Mouse (Mus musculus) c-Kit-negative CD71-positive TER-119-positive erythroid progenitor cells, embryonic 14.5 days (primary cell): Measurements from ENCODE around the gene Slc6a3.

Experiments
- DNase-seq: peaks from one replicate; pipeline ENCODE4 v3.0.0-alpha.2; 2013; ENCODE audit warnings: low read depth, low spot score

Gene Slc6a3

DNA sequence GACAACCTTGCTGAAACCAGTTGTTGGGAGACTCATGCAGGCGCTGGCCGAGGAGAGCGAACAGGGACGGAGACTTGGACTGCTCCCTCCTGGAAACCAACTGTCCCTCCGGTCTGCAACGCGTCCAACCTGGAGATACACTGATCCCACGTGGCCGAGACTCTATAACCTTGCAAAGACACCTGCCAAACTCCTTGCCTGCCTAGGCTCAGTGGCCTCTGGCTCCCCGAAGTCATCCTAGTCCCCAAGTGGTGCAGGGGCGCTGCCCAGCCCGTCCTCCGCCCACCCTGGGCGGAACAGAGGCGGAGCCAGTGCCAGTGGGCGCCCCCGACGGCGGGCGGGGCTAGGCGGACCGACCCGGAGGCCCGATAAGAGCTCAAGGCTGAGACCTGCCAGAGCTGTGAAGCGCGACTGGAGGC is at the start of gene Slc6a3:
TSS of gene Slc6a3 (plus strand) at position 345 of the 419 bp plus-strand sequence.
- peak; percentile 53 for DNase-seq

DNA sequence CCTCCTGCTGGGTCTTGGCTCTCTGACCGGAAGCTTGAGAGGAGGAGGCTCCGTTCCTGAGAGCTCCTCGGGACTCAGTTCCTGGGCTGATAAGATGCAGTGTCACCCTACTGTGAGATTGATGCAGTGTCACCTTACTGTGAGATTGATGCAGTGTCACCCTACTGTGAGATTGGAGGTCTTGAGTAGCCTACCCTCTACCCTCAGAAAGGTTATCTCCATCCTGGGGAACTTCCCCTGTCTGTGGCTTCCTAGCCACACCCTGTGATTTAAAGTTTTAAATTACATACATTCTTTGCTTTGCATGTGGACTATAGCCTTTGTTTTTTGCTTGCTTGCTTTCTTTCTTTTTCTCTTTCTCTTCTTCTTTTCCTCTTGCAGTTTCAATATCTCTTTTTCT is 48.4 kb upstream of the Slc6a3 start:
- DNase-seq: no peak

DNA sequence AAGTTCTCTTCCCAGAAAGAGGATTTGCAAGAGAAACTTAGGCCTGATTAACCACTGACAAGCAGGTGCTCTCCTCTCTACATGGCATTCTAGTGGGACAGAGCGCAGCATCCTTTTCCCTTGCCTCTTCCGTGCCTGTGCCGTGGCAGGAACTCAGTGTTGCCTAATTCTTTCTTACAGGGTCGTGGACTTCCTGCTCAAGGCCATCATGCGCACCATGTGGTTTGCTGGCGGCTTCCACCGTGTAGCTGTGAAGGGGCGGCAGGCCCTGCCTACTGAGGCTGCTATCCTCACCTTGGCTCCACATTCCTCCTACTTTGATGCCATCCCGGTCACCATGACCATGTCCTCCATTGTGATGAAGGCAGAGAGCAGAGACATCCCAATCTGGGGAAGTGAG is 47.8 kb upstream of the Slc6a3 start:
- no peak for DNase-seq

DNA sequence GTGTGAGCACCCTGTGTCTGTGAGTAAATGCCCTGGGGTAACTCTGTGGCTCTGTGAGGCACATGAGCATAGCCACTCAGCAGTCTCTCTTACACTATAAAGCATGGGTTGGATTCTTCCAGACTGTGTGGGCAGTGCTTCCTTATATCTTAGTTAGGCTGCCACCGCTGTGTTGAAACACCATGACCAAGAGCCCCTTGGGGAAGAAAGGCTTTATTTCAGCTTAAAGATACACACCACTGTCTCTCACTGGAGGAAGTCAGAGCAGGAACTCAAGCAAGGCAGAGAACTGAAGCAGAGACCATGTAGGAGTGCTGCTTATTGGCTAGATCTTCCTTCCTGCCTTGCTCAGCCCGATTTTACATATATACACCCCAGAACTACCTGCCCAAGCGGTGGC is 46.6 kb upstream of the Slc6a3 start:
- DNase-seq: no peak

DNA sequence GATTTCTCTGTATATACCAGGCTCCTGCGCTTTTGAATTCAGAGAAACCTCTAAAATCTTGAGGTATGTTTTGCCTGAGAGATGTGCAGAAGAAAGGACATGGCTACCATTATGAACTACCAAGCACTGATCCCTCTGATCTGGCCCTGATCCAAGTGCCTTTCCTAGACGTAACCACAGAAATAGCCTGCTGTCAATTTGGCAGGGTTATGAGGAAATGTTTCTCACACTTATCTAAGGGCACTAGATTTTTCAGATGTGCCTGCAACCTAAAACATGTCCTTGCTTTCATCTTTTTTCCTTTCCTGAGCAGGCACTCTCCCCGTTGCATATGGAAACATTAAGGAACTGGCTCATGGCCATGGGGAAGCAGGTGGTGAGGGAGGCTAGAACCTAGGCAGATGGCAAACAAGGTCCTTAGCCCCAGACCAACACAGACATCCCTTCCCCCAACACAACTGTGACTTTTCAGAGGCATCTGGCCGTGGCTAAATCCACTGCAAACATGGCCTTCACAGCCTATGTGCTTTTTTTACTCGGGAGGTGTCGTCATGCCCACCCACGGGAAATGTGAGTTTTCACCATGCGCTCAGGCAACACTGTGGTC is 45.9 kb upstream of the Slc6a3 start:
- no peak for DNase-seq

DNA sequence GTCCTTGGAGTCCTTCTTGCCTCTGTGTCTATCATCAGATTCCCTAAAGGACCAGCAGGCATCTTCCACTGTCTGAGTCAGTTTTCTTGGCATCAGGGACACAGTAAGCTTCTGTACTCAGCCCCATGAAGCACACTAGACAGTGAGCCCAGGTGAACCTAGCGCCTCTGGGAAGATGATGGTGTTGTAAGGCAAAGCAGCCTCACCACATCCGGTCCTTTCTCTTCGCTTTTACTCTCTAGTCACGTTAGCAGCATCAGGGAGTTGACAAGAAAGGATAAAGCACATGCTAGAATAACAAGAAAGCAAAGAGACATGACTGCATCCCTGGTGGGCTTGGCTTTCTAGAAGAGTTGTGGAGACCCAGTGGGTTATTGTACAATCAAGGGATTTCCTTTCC is 43.4 kb upstream of the Slc6a3 start:
- DNase-seq: no peak

DNA sequence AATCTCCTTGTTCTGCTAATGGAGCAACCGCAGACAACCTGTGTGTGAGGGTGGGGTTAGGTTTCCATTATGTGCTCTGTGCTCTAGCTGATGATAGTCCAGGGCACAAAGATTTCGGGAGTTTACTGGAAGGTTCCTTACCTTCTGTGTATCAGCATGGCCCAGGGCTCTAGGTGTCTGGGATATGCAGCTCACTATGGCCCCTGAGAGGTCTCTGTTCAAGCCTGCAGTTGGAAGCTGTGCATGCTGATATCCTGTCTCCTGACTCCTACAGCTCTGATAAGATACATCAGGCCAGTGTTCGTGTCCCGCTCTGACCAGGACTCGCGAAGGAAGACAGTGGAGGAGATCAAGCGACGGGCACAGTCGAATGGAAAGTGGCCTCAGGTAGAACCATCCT is 42.0 kb upstream of the Slc6a3 start:
- DNase-seq: no peak

DNA sequence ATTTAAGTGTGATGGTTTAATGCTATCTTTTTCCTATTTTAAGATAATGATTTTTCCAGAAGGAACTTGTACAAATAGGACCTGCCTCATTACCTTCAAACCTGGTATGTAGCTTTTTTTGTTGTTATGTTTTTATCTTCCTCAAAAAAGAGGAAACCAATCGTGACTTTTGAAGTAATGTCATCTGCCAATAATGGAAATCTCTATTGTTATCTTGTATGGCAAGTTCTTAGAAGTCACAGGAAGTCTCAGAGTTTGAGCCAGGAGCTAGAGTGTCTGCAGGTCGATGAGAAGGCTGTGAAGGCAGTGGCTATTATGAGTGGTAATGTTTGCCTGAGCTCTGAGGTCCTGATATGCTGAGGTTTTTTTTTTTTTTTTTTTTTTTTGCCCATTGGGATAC is 40.4 kb upstream of the Slc6a3 start:
- no peak for DNase-seq

DNA sequence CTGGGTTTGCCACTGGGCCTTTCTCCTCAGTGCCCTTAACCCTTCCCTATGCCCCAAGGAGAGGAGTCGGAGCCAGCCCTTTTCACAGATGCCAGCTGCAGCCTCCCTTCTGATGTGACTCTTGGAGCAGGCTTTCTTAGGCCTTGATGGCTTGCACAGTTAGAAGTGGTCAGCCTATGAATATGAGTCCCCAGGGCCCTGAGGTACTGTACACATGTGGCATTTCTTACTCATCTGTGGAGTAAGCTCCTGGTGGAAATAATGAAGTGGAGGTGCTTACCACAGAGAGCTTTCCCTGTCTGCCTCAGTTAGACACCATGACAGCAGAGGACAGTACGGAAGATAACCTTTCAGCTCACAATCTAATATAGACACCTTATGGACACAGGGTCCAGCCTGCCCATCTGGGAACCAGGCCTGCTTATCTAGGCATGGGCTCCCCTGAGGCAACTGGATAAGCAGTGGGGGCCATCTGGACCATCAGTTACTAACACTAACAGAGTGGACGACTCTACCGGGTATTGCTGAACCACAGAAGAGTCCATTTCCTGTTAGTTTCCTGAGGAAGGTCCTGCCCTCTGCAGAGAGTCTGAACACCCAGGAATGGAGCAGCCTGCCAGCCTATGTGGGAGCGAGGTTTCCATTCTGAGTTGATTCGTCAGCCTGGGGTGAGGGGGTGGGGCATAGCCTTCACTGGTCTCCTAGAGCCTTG is 36.5 kb upstream of the Slc6a3 start:
- DNase-seq: peak; percentile 64

DNA sequence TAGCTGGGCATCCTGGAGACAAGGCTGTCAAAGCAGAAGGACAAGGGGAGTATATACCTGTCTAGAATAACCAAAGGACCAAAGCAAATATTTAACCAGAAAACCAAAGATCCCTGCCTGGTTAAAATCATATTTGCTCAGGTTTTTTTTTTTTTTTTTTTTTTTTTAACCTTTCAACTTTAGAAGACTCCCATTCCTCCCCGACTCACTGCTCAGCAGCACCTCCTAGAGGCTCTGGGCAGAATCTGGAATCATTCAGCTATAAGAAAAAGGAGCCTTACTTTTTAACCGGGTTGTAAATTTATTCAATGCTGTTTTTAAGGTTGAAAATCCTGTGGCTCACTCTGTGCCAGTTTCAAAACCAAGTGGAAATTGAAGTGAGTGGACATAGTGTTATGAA is 33.8 kb upstream of the Slc6a3 start:
- no peak for DNase-seq

DNA sequence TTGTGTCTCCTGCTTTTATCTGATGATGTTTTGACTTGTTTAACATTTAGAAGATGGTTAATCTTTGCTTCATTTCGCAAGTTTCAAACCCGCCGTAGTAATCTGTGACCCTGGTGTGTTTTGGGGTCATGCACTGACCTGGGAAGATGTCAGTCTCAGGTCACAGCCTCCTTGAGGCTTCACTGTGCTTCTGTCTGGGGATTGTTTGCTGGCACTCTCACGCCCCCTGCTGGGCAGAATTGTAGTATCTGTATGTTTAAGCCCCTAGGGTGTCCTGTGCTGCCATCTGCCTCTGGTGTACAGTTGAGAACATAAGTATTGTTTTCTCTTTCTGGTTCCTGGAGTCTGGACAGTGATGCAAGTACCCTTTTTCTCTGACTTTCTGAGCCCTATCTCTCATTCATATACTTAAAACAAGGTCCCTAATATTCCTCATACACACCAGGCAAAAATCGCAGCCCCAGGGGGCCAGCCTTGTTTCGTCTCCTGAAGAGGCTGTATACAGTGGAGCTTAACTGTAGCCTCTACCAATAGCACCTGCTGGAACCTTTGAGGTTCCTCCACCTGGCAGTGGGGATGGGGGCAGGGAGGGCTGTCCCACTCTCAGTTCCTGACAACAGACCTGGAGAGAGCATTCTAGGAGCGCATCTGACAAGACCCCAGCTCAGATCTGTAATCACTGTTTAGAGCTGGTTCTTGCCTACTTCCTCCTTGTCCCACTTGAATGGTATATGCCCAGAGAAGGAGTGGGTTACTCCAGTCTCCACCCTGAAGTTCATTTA is 30.7 kb upstream of the Slc6a3 start:
- peak; percentile 58 for DNase-seq

DNA sequence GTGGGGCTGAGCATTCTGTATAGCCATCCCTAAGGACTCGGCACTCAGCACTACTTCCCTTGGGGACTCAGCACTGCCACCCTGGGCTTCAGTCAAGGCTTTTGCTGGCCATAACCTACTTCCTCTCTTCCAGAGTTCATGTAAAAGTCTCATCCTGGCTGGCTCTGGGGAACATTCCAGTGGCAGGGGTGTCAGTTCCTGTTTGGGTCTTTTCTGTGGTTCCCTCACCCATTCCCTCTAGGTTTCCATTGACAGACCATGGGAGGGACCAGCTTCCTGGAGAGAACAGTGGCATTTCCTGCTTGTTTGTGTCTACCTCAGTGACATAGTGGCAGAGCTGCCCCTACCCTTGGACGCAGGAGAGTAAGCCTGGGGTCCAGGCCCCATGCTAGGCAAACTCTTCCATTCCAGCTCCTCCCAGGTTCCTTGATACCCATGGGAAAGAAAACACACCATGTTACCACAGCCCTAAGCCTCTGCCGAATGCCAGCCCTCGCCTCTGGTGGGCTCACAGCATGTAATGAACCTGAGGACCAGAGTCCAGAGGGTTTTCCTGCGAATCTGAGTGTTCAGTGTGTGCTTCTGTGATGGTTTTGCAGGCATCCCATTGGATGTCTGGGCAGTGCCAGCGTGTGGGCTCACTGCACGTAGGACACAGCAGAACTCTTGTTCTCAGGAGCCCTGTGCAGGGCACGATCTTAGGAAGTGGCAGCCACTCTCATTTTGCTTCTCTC is 27.6 kb upstream of the Slc6a3 start:
- no peak for DNase-seq

DNA sequence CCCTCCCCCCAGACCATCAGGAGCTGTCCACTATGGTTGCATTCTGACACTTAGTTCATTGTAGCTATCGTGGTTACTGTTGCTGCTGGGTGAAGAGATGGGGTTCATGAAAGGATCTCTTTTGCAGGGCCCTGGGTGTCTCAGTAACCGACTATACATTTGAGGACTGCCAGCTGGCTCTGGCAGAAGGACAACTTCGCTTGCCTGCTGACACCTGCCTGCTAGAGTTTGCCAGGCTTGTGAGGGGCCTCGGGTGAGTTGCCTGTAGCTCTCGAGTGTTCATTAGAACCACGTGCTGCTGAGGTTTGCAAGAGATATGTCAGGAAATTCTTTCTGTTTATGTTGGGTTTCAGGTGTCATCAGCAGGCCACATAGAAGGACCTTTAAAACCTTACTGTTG is 26.7 kb upstream of the Slc6a3 start:
- DNase-seq: no peak

DNA sequence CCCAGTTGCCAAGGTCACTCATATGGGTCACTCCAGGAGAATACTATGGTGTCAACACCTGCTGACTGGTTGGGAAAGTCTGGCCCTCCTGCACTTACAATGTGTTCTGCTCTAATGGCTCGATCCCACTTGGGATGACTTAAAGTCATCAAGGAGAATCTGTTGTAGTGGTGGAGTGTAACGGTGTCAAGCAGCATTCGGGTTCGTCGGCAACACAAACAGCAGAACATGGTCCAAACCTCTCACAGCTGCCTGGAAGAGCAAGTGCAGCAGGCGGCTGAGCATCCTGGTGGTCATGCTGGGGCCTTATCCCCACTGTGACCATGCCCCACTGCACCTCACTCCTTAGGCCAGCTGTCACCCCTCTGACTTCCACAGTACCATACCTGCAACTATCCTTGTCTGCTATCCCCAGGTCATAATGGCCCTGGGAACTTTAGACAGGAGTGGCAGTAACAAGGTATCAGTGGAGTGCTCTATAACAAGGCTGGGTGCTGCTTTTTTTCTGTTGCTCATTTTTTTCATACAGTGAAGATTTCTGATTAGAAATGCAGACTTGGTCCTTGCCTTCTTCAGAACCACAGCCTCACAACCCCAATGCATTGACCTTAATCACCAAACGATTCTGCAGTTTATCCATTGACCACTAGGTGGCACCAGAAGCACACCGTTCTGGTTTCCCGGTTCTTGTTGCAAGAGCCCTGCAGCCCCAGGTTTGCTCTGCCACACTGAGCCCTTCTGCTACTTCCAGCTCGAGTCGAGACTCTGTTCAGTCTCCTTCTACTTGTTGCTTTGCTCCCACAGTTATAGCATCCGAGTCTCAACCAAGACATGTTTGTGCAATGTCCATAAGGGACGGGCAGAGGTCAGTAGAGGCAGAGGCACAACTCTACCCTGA is 23.5 kb upstream of the Slc6a3 start:
- DNase-seq: peak; percentile 65

DNA sequence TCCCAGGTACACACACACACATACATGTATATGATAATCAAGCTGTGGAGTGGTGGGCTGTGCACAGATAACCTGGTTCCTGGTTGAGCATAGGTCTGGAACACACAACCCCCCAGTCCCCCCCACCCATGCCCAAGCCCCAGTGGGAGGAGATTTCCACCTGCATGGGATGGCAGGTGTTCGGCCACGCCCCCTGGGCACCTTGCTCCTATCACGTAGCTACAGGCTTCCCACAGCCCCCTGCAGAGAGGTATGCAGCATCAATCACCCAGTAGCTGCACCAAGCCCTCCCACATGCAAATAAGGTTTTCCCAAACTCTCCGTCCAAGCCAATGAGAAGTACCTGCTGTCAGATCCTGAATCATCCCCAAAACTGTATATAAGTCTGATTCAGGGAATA is 19.7 kb upstream of the Slc6a3 start:
- DNase-seq: no peak

DNA sequence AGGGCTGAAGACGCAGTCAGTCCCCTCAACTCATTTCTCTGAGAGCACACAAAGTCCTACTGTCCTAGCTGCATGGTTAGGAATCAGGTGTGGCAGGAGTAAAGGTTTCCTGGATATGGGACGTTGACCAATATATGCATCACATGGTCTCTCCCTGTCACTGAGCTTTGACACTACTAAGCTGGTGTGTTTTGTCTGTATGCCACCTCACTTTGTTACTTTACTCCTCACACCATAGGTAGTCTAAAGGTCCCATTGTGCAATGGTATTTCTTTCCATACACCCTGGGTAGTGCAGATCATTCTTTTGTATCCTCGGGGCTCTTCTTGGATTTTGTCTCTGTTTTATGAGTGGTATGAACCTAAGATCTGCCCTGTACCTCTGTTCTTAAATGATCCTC is 2.8 kb upstream of the Slc6a3 start:
- DNase-seq: no peak

DNA sequence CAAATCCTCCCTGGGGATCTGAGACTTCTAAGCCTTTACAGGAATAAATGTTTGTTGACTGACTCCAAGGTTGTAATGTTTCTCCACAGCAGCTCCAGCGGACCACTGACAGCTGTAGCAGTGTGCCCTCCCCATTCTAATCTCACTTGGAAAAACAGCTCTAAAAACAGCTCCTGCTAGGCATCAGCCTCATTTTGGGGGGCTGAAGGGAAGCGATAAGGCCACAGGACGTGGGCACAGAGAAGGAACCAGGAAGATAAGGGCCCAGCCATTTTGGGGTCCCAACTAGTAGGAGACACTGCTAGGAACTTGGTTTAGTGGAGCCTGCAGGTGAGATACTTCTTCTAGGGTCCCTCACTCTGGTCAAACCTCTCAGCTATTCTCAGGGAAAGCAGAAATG is 1.3 kb upstream of the Slc6a3 start:
- DNase-seq: no peak

DNA sequence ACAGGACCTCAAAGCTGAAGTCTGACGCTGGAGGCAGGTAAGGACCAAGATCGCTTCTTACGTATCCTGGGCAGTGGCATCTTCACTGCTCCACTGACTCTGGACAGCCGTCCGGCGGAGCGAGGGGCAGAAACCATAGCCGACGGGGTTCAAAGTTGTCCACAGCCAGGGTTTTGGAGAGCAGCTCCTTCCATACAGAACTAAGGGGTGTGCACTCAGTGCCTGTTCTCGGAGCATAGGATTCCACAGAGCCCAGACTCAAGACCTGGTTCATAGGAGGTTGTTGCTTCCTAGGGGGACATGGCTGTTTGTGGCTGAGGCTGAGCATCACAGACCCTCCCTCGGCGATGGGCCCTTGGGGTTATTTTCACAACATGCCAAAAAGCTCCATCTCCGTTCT is 277 bp downstream of the Slc6a3 start:
- no peak for DNase-seq

DNA sequence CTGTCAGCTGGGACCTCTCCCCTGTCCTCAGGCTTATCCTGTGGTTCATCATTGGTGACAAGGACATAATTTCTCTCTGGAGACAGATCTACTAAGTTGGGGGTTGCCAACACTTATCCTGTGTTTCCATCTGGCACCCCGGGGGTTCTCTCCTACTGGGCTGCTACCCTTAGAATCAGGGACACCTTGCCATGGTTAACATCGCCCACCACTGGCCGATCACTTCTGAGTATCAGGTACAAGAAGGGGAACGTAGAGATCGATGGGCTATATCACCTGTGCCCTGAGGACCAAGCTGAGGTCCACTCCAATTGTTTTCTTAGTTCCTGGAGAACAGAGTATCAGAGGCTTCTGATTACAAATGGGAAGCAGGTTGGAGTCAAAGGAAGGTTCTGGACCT is 27.7 kb downstream of the Slc6a3 start:
- DNase-seq: no peak

DNA sequence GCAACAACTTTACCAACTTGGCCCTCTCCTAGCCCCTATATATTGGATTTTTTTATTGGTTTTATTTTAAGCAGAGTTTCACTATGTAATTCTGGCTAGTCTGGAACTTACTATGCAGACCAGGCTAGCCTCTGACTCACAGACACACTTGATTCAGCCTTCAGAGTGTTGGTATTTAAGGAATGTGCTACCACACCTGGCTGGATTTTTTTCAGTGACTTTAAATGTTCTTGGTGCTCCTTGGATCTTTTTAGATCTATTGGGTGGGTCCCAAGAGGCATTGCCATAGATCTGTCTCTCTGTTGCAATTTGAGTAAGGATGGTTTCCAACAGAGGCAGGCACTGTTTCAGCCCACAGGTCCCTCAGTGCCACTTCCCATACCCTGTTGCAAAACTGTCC is 38.5 kb downstream of the Slc6a3 start:
- no peak for DNase-seq

DNA sequence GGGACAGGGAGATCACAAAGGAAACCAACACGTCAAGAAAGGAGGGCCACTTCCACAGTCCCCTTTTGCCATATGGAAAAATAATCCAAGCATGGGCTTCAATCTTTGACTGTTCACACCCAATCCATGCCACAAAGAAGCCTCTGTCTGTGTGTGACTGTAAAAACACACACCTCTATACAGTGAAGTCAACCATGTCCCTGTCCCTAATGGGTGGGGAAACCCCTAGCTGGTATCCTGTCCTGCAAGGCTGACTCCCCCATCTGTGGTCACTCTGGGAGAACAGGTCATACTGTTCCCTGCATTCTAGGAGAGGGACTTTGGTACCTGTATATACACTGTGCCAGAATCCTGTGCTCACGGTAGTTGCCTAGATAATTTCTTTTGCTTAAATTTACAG is 40.7 kb downstream of the Slc6a3 start:
- DNase-seq: no peak
